In genomic region chr11:119075805-119076204, GRCm38 (mm10) we compare ENCODE assay signal across 27 mouse cellular contexts. TPM values are rescaled to one million over a fixed set of nuclear protein-coding genes. Genes with fewer than 3 reads are reported as not detected.
A peak's percentile ranks its signal among the peaks of the same experiment; 100 is the strongest.
DNase-seq lines count a peak whose midpoint lies in the region; ATAC-seq and TF ChIP-seq lines count a peak whose summit lies in the region.
"Had no signal": no experiment of that assay in that cellular context is flagged by ENCODE, and none has a peak within 500 bp of the region (broad histone marks: within the 10 kb centered on the region; RNA-seq: fewer than 3 reads in every experiment).

No protein-coding gene starts in this region.

- no peak for TF ChIP-seq POLR2A in thymus, adult 2 months (IDR thresholded peaks at IDR 0.05; ENCODE audit: control insufficient read depth, extremely low read depth, insufficient read depth, low read length, poor library complexity)

- WGBS in thymus, adult 2 months, result 7% methylated on average over 5 of the region's 5 CpGs
- WGBS in forebrain, embryonic 14.5 days, result 93% methylated on average over 5 of the region's 5 CpGs

- no peak overlapping the region for H3K4me2 ChIP-seq in forebrain, embryonic 14.5 days (ENCODE audit: low read length)
- H3K4me2 ChIP-seq: embryonic facial prominence, embryonic 13.5 days; forebrain, embryonic 12.5 days; heart, embryonic 13.5 days; hindbrain, embryonic 12.5 days; limb, embryonic 12.5 days; liver, embryonic 11.5 days had no signal

- TF ChIP-seq CTCF in thymus, adult 2 months (IDR thresholded peaks at IDR 0.05; ENCODE audit: borderline replicate concordance, control insufficient read depth, extremely low read depth, insufficient read depth, low read length, poor library complexity), result no peak

- H3K27ac ChIP-seq in thymus, adult 2 months (ENCODE audit: control insufficient read depth, insufficient read depth, low read length), result no peak overlapping the region
- H3K27ac ChIP-seq in forebrain, embryonic 14.5 days (ENCODE audit: low read depth, low read length), result no peak overlapping the region
- H3K27ac ChIP-seq: embryonic facial prominence, embryonic 13.5 days; forebrain, embryonic 12.5 days; heart, embryonic 13.5 days; hindbrain, embryonic 12.5 days; kidney, postnatal 0 days; limb, embryonic 12.5 days; macrophage; midbrain, embryonic 10.5 days had no signal

- peaks cover 8% of the 10 kb centered on the region for H3K36me3 ChIP-seq in thymus, adult 2 months (ENCODE audit: control insufficient read depth, insufficient read depth, low read length)
- H3K36me3 ChIP-seq in forebrain, embryonic 14.5 days (ENCODE audit: control insufficient read depth, insufficient read depth, low read length), result peaks cover 13% of the 10 kb centered on the region

- ATAC-seq in megakaryocyte progenitor cell, adult 5-6 weeks (replicated peaks; ENCODE audit: poor library complexity), result peak; percentile 26; the same call in 1 of the 2 replicates
- no peak for ATAC-seq in forebrain, embryonic 14.5 days
- ATAC-seq: liver, postnatal 0 days; lung, postnatal 0 days; midbrain, embryonic 16.5 days had no signal

- no peak overlapping the region for H3K9ac ChIP-seq in forebrain, embryonic 14.5 days (ENCODE audit: low read length)
- H3K9ac ChIP-seq: embryonic facial prominence, embryonic 13.5 days; forebrain, embryonic 12.5 days; heart, embryonic 13.5 days; hindbrain, embryonic 12.5 days; limb, embryonic 12.5 days; liver, postnatal 0 days had no signal

- no peaks in the 10 kb centered on the region for H3K27me3 ChIP-seq in thymus, adult 2 months (ENCODE audit: control insufficient read depth, insufficient read depth, low read length)
- peaks cover 7% of the 10 kb centered on the region for H3K27me3 ChIP-seq in forebrain, embryonic 14.5 days (replicated peaks; ENCODE audit: control insufficient read depth, insufficient read depth, low read length)

- peaks cover 30% of the 10 kb centered on the region for H3K4me1 ChIP-seq in thymus, adult 2 months (replicated peaks; ENCODE audit: control insufficient read depth, insufficient read depth, low read length)
- H3K4me1 ChIP-seq in forebrain, embryonic 14.5 days (ENCODE audit: control insufficient read depth, insufficient read depth, low read length), result peaks cover 27% of the 10 kb centered on the region

- no peak overlapping the region for H3K4me3 ChIP-seq in thymus, adult 2 months (ENCODE audit: control insufficient read depth, insufficient read depth, low read length)
- H3K4me3 ChIP-seq in forebrain, embryonic 14.5 days (ENCODE audit: low read depth, low read length), result no peak overlapping the region
- H3K4me3 ChIP-seq: embryonic facial prominence, embryonic 13.5 days; erythroblast, embryonic 14.5 days; forebrain, embryonic 12.5 days; heart, embryonic 13.5 days; hindbrain, embryonic 12.5 days; limb, embryonic 12.5 days; midbrain, embryonic 10.5 days had no signal

- DNase-seq in thymus, postnatal 0 days (ENCODE audit: low spot score), result peak; percentile 47
- no peak for DNase-seq in thymus, adult 2 months
- DNase-seq in T-cell, adult 2 months (ENCODE audit: low spot score), result peak; percentile 89
- DNase-seq in gastrocnemius, adult 8-10 months (ENCODE audit: low spot score in 2 of 2), result no peak
- DNase-seq in gastrocnemius, postnatal 4 days (ENCODE audit: low spot score in 2 of 2), result no peak
- DNase-seq in forebrain, embryonic 14.5 days (ENCODE audit: low spot score), result no peak
- DNase-seq: adrenal gland, adult 2 months; cerebellum, adult 18-20 months; cerebellum, postnatal 14 days; gastrocnemius, postnatal 14 days; heart, adult 18-20 months; heart, postnatal 14 days; kidney, adult 18-20 months; liver, postnatal 0 days had no signal

- no peaks in the 10 kb centered on the region for H3K9me3 ChIP-seq in forebrain, embryonic 14.5 days (replicated peaks; ENCODE audit: control insufficient read depth, low read length)
- H3K9me3 ChIP-seq: embryonic facial prominence, embryonic 13.5 days; forebrain, embryonic 12.5 days; heart, embryonic 13.5 days; hindbrain, embryonic 12.5 days; limb, embryonic 12.5 days; midbrain, embryonic 10.5 days had no signal

RNA-seq across cellular contexts. Expression of gene Cbx4, which starts 10.2 kb away (rescaled TPM):
- polyA plus RNA-seq in thymus, postnatal 0 days (2015; fragmentation: Nextera tagmentation; extraction: Ambion mirVana), result 25.1 and 26.8 TPM in 2 replicates
- polyA plus RNA-seq in thymus, adult 2 months (2012; rRNA removed), result 54.7 and 56.8 TPM in 2 replicates
- total RNA-seq in megakaryocyte progenitor cell, adult 5-6 weeks (2015), result 19.9 and 21.5 TPM in 2 replicates
- 24.8 and 25.4 TPM in 2 replicates for total RNA-seq in megakaryocyte progenitor cell, adult 5-6 weeks (2017)
- total RNA-seq in gastrocnemius, adult 8-10 months (2022), result 1 to 10 TPM; 2.1 to 3.0 (median 2.2) TPM
- total RNA-seq in gastrocnemius, postnatal 4 days (2021), result 10 to 100 TPM; 10.4 to 10.7 TPM
- 9.3 and 14.5 TPM in 2 replicates for polyA plus RNA-seq in forebrain, embryonic 14.5 days (2014; fragmentation: Nextera tagmentation; extraction: Ambion mirVana)

RNA-seq across cellular contexts. Expression of gene Cbx8, which starts 35.0 kb away (rescaled TPM):
- 10.7 and 12.3 TPM in 2 replicates for polyA plus RNA-seq in thymus, postnatal 0 days (2015; fragmentation: Nextera tagmentation; extraction: Ambion mirVana)
- 8.1 and 8.2 TPM in 2 replicates for polyA plus RNA-seq in thymus, adult 2 months (2012; rRNA removed)
- 1.9 and 2.1 TPM in 2 replicates for total RNA-seq in megakaryocyte progenitor cell, adult 5-6 weeks (2015)
- 2.7 and 3.6 TPM in 2 replicates for total RNA-seq in megakaryocyte progenitor cell, adult 5-6 weeks (2017)
- total RNA-seq in gastrocnemius, adult 8-10 months (2022), result 1 to 10 TPM; 1.1 to 3.3 (median 2.5) TPM
- total RNA-seq in gastrocnemius, postnatal 4 days (2021), result 1 to 10 TPM; 4.6 to 5.3 TPM
- polyA plus RNA-seq in forebrain, embryonic 14.5 days (2014; fragmentation: Nextera tagmentation; extraction: Ambion mirVana), result 12.8 and 15.0 TPM in 2 replicates

RNA-seq across cellular contexts. Expression of gene Cbx2, which starts 53.0 kb away (rescaled TPM):
- 19.5 and 22.3 TPM in 2 replicates for polyA plus RNA-seq in thymus, postnatal 0 days (2015; fragmentation: Nextera tagmentation; extraction: Ambion mirVana)
- 20.6 and 22.5 TPM in 2 replicates for polyA plus RNA-seq in thymus, adult 2 months (2012; rRNA removed)
- total RNA-seq in megakaryocyte progenitor cell, adult 5-6 weeks (2015), result 1.8 and 2.8 TPM in 2 replicates
- 3.0 and 3.2 TPM in 2 replicates for total RNA-seq in megakaryocyte progenitor cell, adult 5-6 weeks (2017)
- total RNA-seq in gastrocnemius, adult 8-10 months (2022), result 1 to 10 TPM in 1 of 4 experiments, under 1 TPM in 3; 0.29 to 1.1 (median 0.68) TPM
- 1 to 10 TPM; 5.4 to 5.6 TPM for total RNA-seq in gastrocnemius, postnatal 4 days (2021)
- 19.2 and 22.1 TPM in 2 replicates for polyA plus RNA-seq in forebrain, embryonic 14.5 days (2014; fragmentation: Nextera tagmentation; extraction: Ambion mirVana)

Comparison
In these comparisons a context has a peak if more than half of its experiments do, and no peak if none do; other contexts are left out.
1. DNase-seq: peak in thymus, postnatal 0 days (single experiment) and T-cell, adult 2 months (single experiment); none in thymus, adult 2 months (single experiment), gastrocnemius, adult 8-10 months (0 of 2), gastrocnemius, postnatal 4 days (0 of 2) and forebrain, embryonic 14.5 days (single experiment).